Mouse (Mus musculus): Measurements from ENCODE around the gene Ifih1. TPM values are rescaled to one million over a fixed set of nuclear protein-coding genes. Genes with fewer than 3 reads are reported as not detected.

The Ifih1 gene
- total and polyA plus RNA-seq, 3 experiments, result 2.0 to 3.6 (median 2.2) TPM

- in situ Hi-C loops (cut with MboI; ENCODE audit: low pct_ligation_motif_present, low pct_unique_long_range_greater_than_20kb, low sequenced_read_pairs), result no loop called here
- Histone ChIP-seq H3K27me3 (replicated peaks) (no peaks in the 10 kb centered on the region), H3K36me3 (replicated peaks in 1 of 2; ENCODE audit: control insufficient read depth in 1 of 2, insufficient read depth in 1 of 2, low read length in 1 of 2) (no peaks in the 10 kb centered on the region), H3K9ac (ENCODE audit: insufficient read depth, low read depth) (no peak overlapping the region), H3K9me3 (replicated peaks; ENCODE audit: low read length) (no peaks in the 10 kb centered on the region), H3K4me3 (replicated peaks in 1 of 3; ENCODE audit: low read depth in 2 of 3, low read length in 2 of 3, poor library complexity in 1 of 3) (no peak overlapping the region), H3K4me2 (ENCODE audit: insufficient read depth, low read depth, poor library complexity, severe bottlenecking) (no peak overlapping the region), H3K27ac (ENCODE audit: insufficient read depth, low read depth) (no peak overlapping the region), H3K79me2 (replicated peaks; ENCODE audit: control insufficient read depth, extremely low read depth, insufficient read depth, poor library complexity, severe bottlenecking) (no peaks in the 10 kb centered on the region), H3K4me1 (ENCODE audit: control insufficient read depth in 1 of 2, insufficient read depth in 2 of 2) (no peaks in the 10 kb centered on the region)
- dilution Hi-C loops (cut with MboI; ENCODE audit: extremely low pct_ligation_motif_present, extremely low pct_unique_long_range_greater_than_20kb, low sequenced_read_pairs), result no loop called here
- no peak for TF ChIP-seq CHD2 (IDR thresholded peaks at IDR 0.05; ENCODE audit: low read length)
- peak; percentile 31; the same call in 1 of the 2 replicates for TF ChIP-seq SMC3 (IDR thresholded peaks at IDR 0.05; ENCODE audit: low read depth, low read length)
- peak; percentile 30 to 49; a peak in 3 of 4 replicates for TF ChIP-seq CTCF (conservative IDR thresholded peaks at IDR 0.05 in 1 of 2, IDR thresholded peaks at IDR 0.05 in 1 of 2; ENCODE audit: low read depth in 2 of 2, low read length in 2 of 2)
- peak; percentile 19 for DNase-seq (ENCODE audit: extremely low read depth)
Measured at GRCm38 (mm10) chr2:62557417-62557816, 88.6 kb downstream of the Ifih1 start.

DNA sequence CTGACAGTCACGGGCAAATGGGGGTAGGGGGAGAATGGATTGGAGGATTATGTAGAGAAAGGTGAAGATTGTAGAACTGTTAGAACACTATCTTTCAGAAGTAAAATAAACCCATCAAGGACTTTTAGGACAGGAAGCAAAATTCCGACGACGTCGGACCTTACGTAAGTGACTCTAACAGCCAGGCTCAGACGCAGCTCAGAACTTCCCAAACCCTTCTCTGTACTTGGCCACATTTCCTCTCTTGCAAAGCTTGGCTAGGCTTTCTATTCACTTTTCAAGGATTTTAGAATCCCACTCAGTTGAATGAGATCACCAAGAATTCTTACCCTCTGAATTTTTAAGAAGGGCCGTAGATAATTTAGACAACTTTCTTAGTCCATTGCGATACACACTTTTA, 89.7 kb downstream of the Ifih1 start:
- no peaks in the 10 kb centered on the region for H3K27me3 ChIP-seq (replicated peaks)
- no peak overlapping the region for H3K9ac ChIP-seq (ENCODE audit: insufficient read depth, low read depth)
- H3K79me2 ChIP-seq (replicated peaks; ENCODE audit: control insufficient read depth, extremely low read depth, insufficient read depth, poor library complexity, severe bottlenecking), result no peaks in the 10 kb centered on the region
- no peak overlapping the region for H3K27ac ChIP-seq (ENCODE audit: insufficient read depth, low read depth)
- dilution Hi-C loops (cut with MboI; ENCODE audit: extremely low pct_ligation_motif_present, extremely low pct_unique_long_range_greater_than_20kb, low sequenced_read_pairs), result no loop called here
- H3K4me2 ChIP-seq (ENCODE audit: insufficient read depth, low read depth, poor library complexity, severe bottlenecking), result no peak overlapping the region
- H3K4me1 ChIP-seq (ENCODE audit: control insufficient read depth in 1 of 2, insufficient read depth in 2 of 2), result no peaks in the 10 kb centered on the region
- H3K4me3 ChIP-seq (replicated peaks in 1 of 3; ENCODE audit: low read depth in 2 of 3, low read length in 2 of 3, poor library complexity in 1 of 3), result no peak overlapping the region
- in situ Hi-C loops (cut with MboI; ENCODE audit: low pct_ligation_motif_present, low pct_unique_long_range_greater_than_20kb, low sequenced_read_pairs), result no loop called here
- no peak for DNase-seq (ENCODE audit: extremely low read depth)
- no peaks in the 10 kb centered on the region for H3K9me3 ChIP-seq (replicated peaks; ENCODE audit: low read length)
- no peak for TF ChIP-seq ZC3H11A (IDR thresholded peaks at IDR 0.05; ENCODE audit: low read depth, low read length)
- no peak for TF ChIP-seq NELFE (IDR thresholded peaks at IDR 0.05; ENCODE audit: low read depth, low read length)
- TF ChIP-seq MXI1 (IDR thresholded peaks at IDR 0.05; ENCODE audit: low read depth, low read length), result no peak
- no peaks in the 10 kb centered on the region for H3K36me3 ChIP-seq (replicated peaks in 1 of 2; ENCODE audit: control insufficient read depth in 1 of 2, insufficient read depth in 1 of 2, low read length in 1 of 2)

GRCm38 (mm10) chr2:62549659-62550058, 96.4 kb downstream of the Ifih1 start:
- in situ Hi-C loops (cut with MboI; ENCODE audit: low pct_ligation_motif_present, low pct_unique_long_range_greater_than_20kb, low sequenced_read_pairs), result no loop called here
- dilution Hi-C loops (cut with MboI; ENCODE audit: extremely low pct_ligation_motif_present, extremely low pct_unique_long_range_greater_than_20kb, low sequenced_read_pairs), result no loop called here
- no peak for DNase-seq (ENCODE audit: extremely low read depth)
- Histone ChIP-seq H3K9ac (ENCODE audit: insufficient read depth, low read depth) (no peak overlapping the region), H3K4me1 (ENCODE audit: control insufficient read depth in 1 of 2, insufficient read depth in 2 of 2) (peaks cover 0 to 3% of the 10 kb centered on the region in 2 experiments; a peak in 1 of 4 replicates), H3K9me3 (replicated peaks; ENCODE audit: low read length) (no peaks in the 10 kb centered on the region), H3K27ac (ENCODE audit: insufficient read depth, low read depth) (no peak overlapping the region), H3K79me2 (replicated peaks; ENCODE audit: control insufficient read depth, extremely low read depth, insufficient read depth, poor library complexity, severe bottlenecking) (no peaks in the 10 kb centered on the region), H3K4me2 (ENCODE audit: insufficient read depth, low read depth, poor library complexity, severe bottlenecking) (no peak overlapping the region), H3K4me3 (replicated peaks in 1 of 3; ENCODE audit: low read depth in 2 of 3, low read length in 2 of 3, poor library complexity in 1 of 3) (no peak overlapping the region), H3K36me3 (replicated peaks in 1 of 2; ENCODE audit: control insufficient read depth in 1 of 2, insufficient read depth in 1 of 2, low read length in 1 of 2) (no peaks in the 10 kb centered on the region), H3K27me3 (replicated peaks) (no peaks in the 10 kb centered on the region)
- TF ChIP-seq RAD21 (IDR thresholded peaks at IDR 0.05; ENCODE audit: low read depth, low read length) (peak; percentile 32), EP300 (IDR thresholded peaks at IDR 0.05; ENCODE audit: low read length) (no peak), JUND (conservative IDR thresholded peaks at IDR 0.05; ENCODE audit: low read depth, low read length) (no peak), POLR2A (IDR thresholded peaks at IDR 0.05; ENCODE audit: low read depth, low read length) (no peak), MYC (IDR thresholded peaks at IDR 0.05; ENCODE audit: low read depth, low read length) (no peak), ETS1 (conservative IDR thresholded peaks at IDR 0.05; ENCODE audit: low read depth, low read length) (no peak), MAFK (IDR thresholded peaks at IDR 0.05; ENCODE audit: insufficient replicate concordance, low read length) (no peak), TCF12 (IDR thresholded peaks at IDR 0.05; ENCODE audit: low read depth, low read length) (no peak), CHD2 (IDR thresholded peaks at IDR 0.05; ENCODE audit: low read length) (no peak), JUN (IDR thresholded peaks at IDR 0.05; ENCODE audit: insufficient read depth, low read depth, low read length) (no peak), MAX (IDR thresholded peaks at IDR 0.05; ENCODE audit: low read length) (no peak), ZC3H11A (IDR thresholded peaks at IDR 0.05; ENCODE audit: low read depth, low read length) (no peak), IRF4 (IDR thresholded peaks at IDR 0.05; ENCODE audit: low read depth, low read length) (no peak), ZKSCAN1 (IDR thresholded peaks at IDR 0.05; ENCODE audit: borderline replicate concordance, low read depth, low read length) (no peak), SMC3 (IDR thresholded peaks at IDR 0.05; ENCODE audit: low read depth, low read length) (peak; percentile 35), RCOR1 (conservative IDR thresholded peaks at IDR 0.05; ENCODE audit: low read depth, low read length) (no peak), UBTF (IDR thresholded peaks at IDR 0.05; ENCODE audit: low read depth, low read length) (no peak), USF1 (IDR thresholded peaks at IDR 0.05; ENCODE audit: low read depth, low read length) (no peak), HCFC1 (IDR thresholded peaks at IDR 0.05; ENCODE audit: low read depth, low read length) (no peak), PAX5 (IDR thresholded peaks at IDR 0.05; ENCODE audit: low read length) (no peak), MXI1 (IDR thresholded peaks at IDR 0.05; ENCODE audit: low read depth, low read length) (no peak), TBP (conservative IDR thresholded peaks at IDR 0.05; ENCODE audit: low read depth, low read length) (no peak), CTCF (conservative IDR thresholded peaks at IDR 0.05 in 1 of 2, IDR thresholded peaks at IDR 0.05 in 1 of 2; ENCODE audit: low read depth in 2 of 2, low read length in 2 of 2) (peak in 1 of 2 experiments; percentile 57; a peak in 2 of 4 replicates), KAT2A (IDR thresholded peaks at IDR 0.05; ENCODE audit: insufficient replicate concordance, low read length) (no peak), NRF1 (IDR thresholded peaks at IDR 0.05; ENCODE audit: low read depth, low read length) (no peak), POLR2AphosphoS2 (IDR thresholded peaks at IDR 0.05; ENCODE audit: low read depth, low read length) (no peak)
